Mouse (Mus musculus) hindbrain, postnatal 0 days (tissue): ENCODE measurements around the gene Mrpl52. TPM values are rescaled to one million over a fixed set of nuclear protein-coding genes. Genes with fewer than 3 reads are reported as not detected.

ENCODE experiments used
- ATAC-seq: fragments of 200-750 bp; cut with Nextera tagmentation; 2 replicates; pipeline ENCODE4 v1.8.0; 2017; ENCODE audit warnings: mild to moderate bottlenecking, moderate TSS enrichment, moderate library complexity
- DNase-seq: peaks from one replicate; pipeline ENCODE4 v3.0.0-alpha.2; 2015; ENCODE audit warnings: low spot score
- H3K27ac ChIP-seq: fragments of 300-500 bp; sonication (generic); 2 replicates; pipeline ENCODE4 v1.5.1; 2014; ENCODE audit warnings: mild to moderate bottlenecking
- H3K27me3 ChIP-seq: fragments of 300-500 bp; sonication (generic); 2 replicates; pipeline ENCODE4 v1.6.1; 2014; ENCODE audit warnings: low read length, mixed read lengths; ENCODE audit not compliant: insufficient read depth
- H3K36me3 ChIP-seq: fragments of 300-500 bp; sonication (generic); 2 replicates; pipeline ENCODE4 v1.6.1; 2014; ENCODE audit warnings: low read length, mixed read lengths; ENCODE audit not compliant: insufficient read depth
- H3K4me1 ChIP-seq: fragments of 300-500 bp; sonication (generic); 2 replicates; pipeline ENCODE4 v1.6.1; 2014; ENCODE audit warnings: antibody characterized with exemption, low read length, mixed read lengths; ENCODE audit not compliant: insufficient read depth
- H3K4me2 ChIP-seq: fragments of 300-500 bp; sonication (generic); 2 replicates; pipeline ENCODE4 v1.6.1; 2014; ENCODE audit warnings: low read depth, mild to moderate bottlenecking, low read length, moderate library complexity, mixed read lengths
- H3K4me3 ChIP-seq: fragments of 300-500 bp; sonication (generic); 2 replicates; pipeline ENCODE4 v1.5.1; 2014; ENCODE audit warnings: low read length
- H3K9ac ChIP-seq: fragments of 300-500 bp; sonication (generic); replicated peaks from 2 replicates; pipeline ENCODE4 v1.6.1; 2014; ENCODE audit warnings: mild to moderate bottlenecking, low read length, moderate library complexity, mixed read lengths
- H3K9me3 ChIP-seq: fragments of 300-500 bp; sonication (generic); 2 replicates; pipeline ENCODE4 v1.6.1; 2016; ENCODE audit warnings: low read length, mixed read lengths
- CTCF ChIP-seq: IDR thresholded peaks from 2 replicates; pipeline ENCODE4 v1.5.1; 2016; ENCODE audit warnings: antibody characterized with exemption, control low read depth, low read depth
- WGBS: fragments of 180-500 bp; shearing (Covaris S2); extraction: QIAGEN DNeasy Blood & Tissue Kit; methylation state at CpG from one replicate; pipeline ENCODE4 v1.1.7; 2014; 5-methylcytosine and 5-hydroxymethylcytosine counted together
- polyA plus RNA-seq: library from polyadenylated mRNA; unstranded; fragments of >200 nt; fragmentation: Nextera tagmentation; extraction: Ambion mirVana; gene quantifications from 2 replicates; pipeline ENCODE4 v1.2.1, GENCODE M21; 2015
- total RNA-seq: library from RNA; depleted of rRNA; stranded (reverse); fragments of >200 nt; gene quantifications from 2 replicates; pipeline ENCODE4 v1.2.3, GENCODE M21; 2014; rRNA removed

The Mrpl52 gene
- total and polyA plus RNA-seq, 2 experiments from 2014 or later = 113 to 266 TPM

GRCm38 (mm10) chr14:54477172-54477909, 50.6 kb downstream of the Mrpl52 start:
- TF ChIP-seq CTCF = no peak
- Histone ChIP-seq H3K4me2 (peak overlapping the region; percentile 69), H3K4me1 (peaks cover 21% of the 10 kb centered on the region), H3K36me3 (no peaks in the 10 kb centered on the region), H3K27me3 (0 out of 2 replicates have a peak, but pooled peaks cover 3% of the 10 kb centered on the region), H3K27ac (0 out of 2 replicates have a peak overlapping the region, but pooled peaks have one; percentile 60), H3K4me3 (peak overlapping the region; percentile 45), H3K9me3 (no peaks in the 10 kb centered on the region), H3K9ac (peak overlapping the region; percentile 53)
- ATAC-seq = no peak
- no peak for DNase-seq
- 68% methylated on average over 15 of the region's 15 CpGs for WGBS

Other genes starting within 250 kb of the Mrpl52 start
- gene Dad1, start 172.8 kb upstream of the Mrpl52 start, total RNA-seq = 189 and 321 TPM in 2 replicates
- 406 and 407 TPM in 2 replicates for gene Dad1, start 172.8 kb upstream of the Mrpl52 start, polyA plus RNA-seq
- gene Abhd4, start 172.7 kb upstream of the Mrpl52 start, total RNA-seq = 105 and 126 TPM in 2 replicates
- gene Abhd4, start 172.7 kb upstream of the Mrpl52 start, polyA plus RNA-seq = 76.9 and 82.7 TPM in 2 replicates
- not detected in 2 replicates for gene Olfr49, start 142.0 kb upstream of the Mrpl52 start, total RNA-seq
- 0.05 TPM in 1 of 2 replicates, not detected in the other for gene Olfr49, start 142.0 kb upstream of the Mrpl52 start, polyA plus RNA-seq
- 83.6 and 85.6 TPM in 2 replicates for gene Oxa1l, start 66.1 kb upstream of the Mrpl52 start, total RNA-seq
- gene Oxa1l, start 66.1 kb upstream of the Mrpl52 start, polyA plus RNA-seq = 66.7 and 74.8 TPM in 2 replicates
- 3.7 and 4.5 TPM in 2 replicates for gene Slc7a7, start 9.1 kb upstream of the Mrpl52 start, total RNA-seq
- 3.6 TPM in 2 replicates for gene Slc7a7, start 9.1 kb upstream of the Mrpl52 start, polyA plus RNA-seq
- 50.1 and 53.3 TPM in 2 replicates for gene Mmp14, start 4.7 kb downstream of the Mrpl52 start, total RNA-seq
- 44.5 and 47.2 TPM in 2 replicates for gene Mmp14, start 4.7 kb downstream of the Mrpl52 start, polyA plus RNA-seq
- 57.7 and 62.5 TPM in 2 replicates for gene Lrp10, start 37.2 kb downstream of the Mrpl52 start, total RNA-seq
- gene Lrp10, start 37.2 kb downstream of the Mrpl52 start, polyA plus RNA-seq = 36.0 and 38.8 TPM in 2 replicates
- gene Rem2, start 49.2 kb downstream of the Mrpl52 start, total RNA-seq = 28.1 and 32.8 TPM in 2 replicates
- 25.2 and 25.3 TPM in 2 replicates for gene Rem2, start 49.2 kb downstream of the Mrpl52 start, polyA plus RNA-seq
- gene Prmt5, start 90.6 kb downstream of the Mrpl52 start, total RNA-seq = 62.4 and 63.7 TPM in 2 replicates
- 76.1 and 76.2 TPM in 2 replicates for gene Prmt5, start 90.6 kb downstream of the Mrpl52 start, polyA plus RNA-seq
- 19.1 and 28.9 TPM in 2 replicates for gene Haus4, start 127.7 kb downstream of the Mrpl52 start, total RNA-seq
- 21.2 and 23.8 TPM in 2 replicates for gene Haus4, start 127.7 kb downstream of the Mrpl52 start, polyA plus RNA-seq
- gene Ajuba, start 150.6 kb downstream of the Mrpl52 start, total RNA-seq = 9.8 and 11.2 TPM in 2 replicates
- gene Ajuba, start 150.6 kb downstream of the Mrpl52 start, polyA plus RNA-seq = 5.7 and 6.1 TPM in 2 replicates
- 4.8 and 6.8 TPM in 2 replicates for gene 4931414P19Rik, start 179.1 kb downstream of the Mrpl52 start, total RNA-seq
- gene 4931414P19Rik, start 179.1 kb downstream of the Mrpl52 start, polyA plus RNA-seq = 2.5 and 3.9 TPM in 2 replicates
- 181 and 204 TPM in 2 replicates for gene Psmb5, start 191.1 kb downstream of the Mrpl52 start, total RNA-seq
- 411 and 417 TPM in 2 replicates for gene Psmb5, start 191.1 kb downstream of the Mrpl52 start, polyA plus RNA-seq
- 0.05 TPM in 1 of 2 replicates, not detected in the other for gene Psmb11, start 194.5 kb downstream of the Mrpl52 start, total RNA-seq
- 0.16 and 0.21 TPM in 2 replicates for gene Psmb11, start 194.5 kb downstream of the Mrpl52 start, polyA plus RNA-seq
- gene Gm17606, start 214.0 kb downstream of the Mrpl52 start, total RNA-seq = not detected in 2 replicates
- not detected in 2 replicates for gene Gm17606, start 214.0 kb downstream of the Mrpl52 start, polyA plus RNA-seq
- 42.7 and 49.2 TPM in 2 replicates for gene Cdh24, start 214.5 kb downstream of the Mrpl52 start, total RNA-seq
- gene Cdh24, start 214.5 kb downstream of the Mrpl52 start, polyA plus RNA-seq = 7.2 and 7.6 TPM in 2 replicates